Mouse (Mus musculus) lung, postnatal 0 days (tissue): ENCODE data around the gene Xdh.

Source experiments
- CTCF ChIP-seq: IDR thresholded peaks from 2 replicates; pipeline ENCODE4 v1.5.1; 2016; ENCODE audit warnings: antibody characterized with exemption, mild to moderate bottlenecking
- EP300 ChIP-seq: IDR thresholded peaks from 2 replicates; pipeline ENCODE4 v1.6.1; 2016; ENCODE audit warnings: antibody characterized with exemption, mild to moderate bottlenecking, control low read depth

GRCm38 (mm10) chr17:73934281-73934680 lies 15.7 kb downstream of the Xdh start:
- TF ChIP-seq EP300 (no peak), CTCF (no peak)
